Mouse (Mus musculus) intestine, embryonic 15.5 days (tissue): ENCODE results near the gene Snx19. TPM values are rescaled to one million over a fixed set of nuclear protein-coding genes. Genes with fewer than 3 reads are reported as not detected.

ENCODE experiments used
- ATAC-seq: fragments of 200-750 bp; cut with Nextera tagmentation; 2 replicates; pipeline ENCODE4 v1.8.0; 2017; ENCODE audit warnings: moderate TSS enrichment, moderate library complexity
- H3K27ac ChIP-seq: fragments of 300-500 bp; sonication (generic); 2 replicates; pipeline ENCODE4 v1.5.1; 2015; ENCODE audit warnings: mild to moderate bottlenecking, inconsistent platforms
- H3K27me3 ChIP-seq: fragments of 300-500 bp; sonication (generic); replicated peaks from 2 replicates; pipeline ENCODE4 v1.6.1; 2015; ENCODE audit warnings: inconsistent platforms
- H3K36me3 ChIP-seq: fragments of 300-500 bp; sonication (generic); 2 replicates; pipeline ENCODE4 v1.6.1; 2015; ENCODE audit warnings: inconsistent platforms
- H3K4me1 ChIP-seq: fragments of 300-500 bp; sonication (generic); replicated peaks from 2 replicates; pipeline ENCODE4 v1.6.1; 2015; ENCODE audit warnings: inconsistent platforms
- H3K4me2 ChIP-seq: fragments of 300-500 bp; sonication (generic); replicated peaks from 2 replicates; pipeline ENCODE4 v1.6.1; 2015; ENCODE audit warnings: mild to moderate bottlenecking, inconsistent platforms
- H3K4me3 ChIP-seq: fragments of 300-500 bp; sonication (generic); replicated peaks from 2 replicates; pipeline ENCODE4 v1.5.1; 2015; ENCODE audit warnings: inconsistent platforms
- H3K9ac ChIP-seq: fragments of 300-500 bp; sonication (generic); 2 replicates; pipeline ENCODE4 v1.6.1; 2015; ENCODE audit warnings: inconsistent platforms
- H3K9me3 ChIP-seq: fragments of 300-500 bp; sonication (generic); 2 replicates; pipeline ENCODE4 v1.6.1; 2016; ENCODE audit warnings: inconsistent platforms
- WGBS: fragments of 180-500 bp; shearing (Covaris S2); methylation state at CpG from one replicate; pipeline ENCODE4 v1.1.7; 2015; 5-methylcytosine and 5-hydroxymethylcytosine counted together
- polyA plus RNA-seq: library from polyadenylated mRNA; unstranded; fragments of >200 nt; fragmentation: Nextera tagmentation; extraction: Ambion mirVana; gene quantifications from 2 replicates; pipeline ENCODE4 v1.2.1, GENCODE M21; 2015

The Snx19 gene
- polyA plus RNA-seq, 1 experiment from 2014 or later, result 15.1 TPM

- no peaks in the 10 kb centered on the region for H3K9me3 ChIP-seq
- H3K27ac ChIP-seq, result peak overlapping the region; percentile 74
- H3K36me3 ChIP-seq, result 0 out of 2 replicates have a peak, but pooled peaks cover 10% of the 10 kb centered on the region
- H3K4me1 ChIP-seq, result no peaks in the 10 kb centered on the region
- ATAC-seq, result no peak
- H3K27me3 ChIP-seq, result no peaks in the 10 kb centered on the region
- H3K4me3 ChIP-seq, result no peak overlapping the region
- no peak overlapping the region for H3K4me2 ChIP-seq
- 83% methylated on average over 1 of the region's 1 CpGs for WGBS
- no peak overlapping the region for H3K9ac ChIP-seq
Measured at GRCm38 (mm10) chr9:30446126-30446525, 19.2 kb downstream of the Snx19 start.

- 50% methylated on average over 4 of the region's 4 CpGs for WGBS
- ATAC-seq, result 0 out of 2 replicates have a peak, but pooled peaks have one; percentile 17
Measured at GRCm38 (mm10) chr9:30448459-30448858, 21.6 kb downstream of the Snx19 start.

GRCm38 (mm10) chr9:30449862-30450261, 23.0 kb downstream of the Snx19 start:
- ATAC-seq, result no peak
- Histone ChIP-seq H3K4me1 (no peaks in the 10 kb centered on the region), H3K27me3 (no peaks in the 10 kb centered on the region), H3K4me3 (no peak overlapping the region), H3K4me2 (no peak overlapping the region), H3K36me3 (0 out of 2 replicates have a peak, but pooled peaks cover 10% of the 10 kb centered on the region), H3K27ac (no peak overlapping the region), H3K9ac (no peak overlapping the region), H3K9me3 (no peaks in the 10 kb centered on the region)
- 53% methylated on average over 2 of the region's 2 CpGs for whole genome bisulfite sequencing

More at GRCm38 (mm10) chr9:30448459-30448858, 21.6 kb downstream of the Snx19 start:
- Histone ChIP-seq H3K27ac (no peak overlapping the region), H3K27me3 (no peaks in the 10 kb centered on the region), H3K4me1 (no peaks in the 10 kb centered on the region), H3K4me2 (no peak overlapping the region), H3K9me3 (no peaks in the 10 kb centered on the region), H3K36me3 (0 out of 2 replicates have a peak, but pooled peaks cover 8% of the 10 kb centered on the region), H3K9ac (no peak overlapping the region), H3K4me3 (no peak overlapping the region)

- 64% methylated on average over 2 of the region's 2 CpGs for WGBS
- Histone ChIP-seq H3K9ac (no peak overlapping the region), H3K4me1 (no peaks in the 10 kb centered on the region), H3K27me3 (no peaks in the 10 kb centered on the region), H3K36me3 (0 out of 2 replicates have a peak, but pooled peaks cover 10% of the 10 kb centered on the region), H3K4me3 (no peak overlapping the region), H3K4me2 (no peak overlapping the region), H3K9me3 (no peaks in the 10 kb centered on the region), H3K27ac (no peak overlapping the region)
- ATAC-seq, result no peak
Measured at GRCm38 (mm10) chr9:30450834-30451233, 23.9 kb downstream of the Snx19 start.

- 86% methylated on average over 2 of the region's 2 CpGs for WGBS
- no peaks in the 10 kb centered on the region for H3K4me1 ChIP-seq
- no peak overlapping the region for H3K27ac ChIP-seq
- no peak overlapping the region for H3K4me3 ChIP-seq
- ATAC-seq, result no peak
- no peaks in the 10 kb centered on the region for H3K9me3 ChIP-seq
- H3K9ac ChIP-seq, result no peak overlapping the region
- no peaks in the 10 kb centered on the region for H3K27me3 ChIP-seq
- H3K36me3 ChIP-seq, result 0 out of 2 replicates have a peak, but pooled peaks cover 5% of the 10 kb centered on the region
- H3K4me2 ChIP-seq, result no peak overlapping the region
Measured at GRCm38 (mm10) chr9:30454527-30454926, 27.6 kb downstream of the Snx19 start.

GRCm38 (mm10) chr9:30456250-30456649, 29.3 kb downstream of the Snx19 start:
- H3K9ac ChIP-seq, result no peak overlapping the region
- no peaks in the 10 kb centered on the region for H3K4me1 ChIP-seq
- no peak overlapping the region for H3K4me3 ChIP-seq
- 75% methylated on average over 6 of the region's 6 CpGs for WGBS
- no peaks in the 10 kb centered on the region for H3K9me3 ChIP-seq
- no peak overlapping the region for H3K4me2 ChIP-seq
- no peak for ATAC-seq
- no peaks in the 10 kb centered on the region for H3K27me3 ChIP-seq
- H3K27ac ChIP-seq, result no peak overlapping the region
- H3K36me3 ChIP-seq, result 0 out of 2 replicates have a peak, but pooled peaks cover 5% of the 10 kb centered on the region

GRCm38 (mm10) chr9:30460501-30460900, 33.6 kb downstream of the Snx19 start:
- 46% methylated on average over 8 of the region's 8 CpGs for WGBS
- ATAC-seq, result no peak
- Histone ChIP-seq H3K4me1 (no peaks in the 10 kb centered on the region), H3K9ac (no peak overlapping the region), H3K4me3 (no peak overlapping the region), H3K27me3 (no peaks in the 10 kb centered on the region), H3K4me2 (no peak overlapping the region), H3K36me3 (peaks cover 15% of the 10 kb centered on the region; the same call in 1 of the 2 replicates), H3K9me3 (no peaks in the 10 kb centered on the region), H3K27ac (no peak overlapping the region)

GRCm38 (mm10) chr9:30464661-30465060, 37.8 kb downstream of the Snx19 start:
- H3K9ac ChIP-seq, result no peak overlapping the region
- ATAC-seq, result no peak
- WGBS, result 77% methylated on average over 4 of the region's 4 CpGs
- H3K9me3 ChIP-seq, result no peaks in the 10 kb centered on the region
- peaks cover 20% of the 10 kb centered on the region; the same call in 1 of the 2 replicates for H3K36me3 ChIP-seq
- H3K27me3 ChIP-seq, result no peaks in the 10 kb centered on the region
- no peak overlapping the region for H3K27ac ChIP-seq
- no peaks in the 10 kb centered on the region for H3K4me1 ChIP-seq
- no peak overlapping the region for H3K4me3 ChIP-seq
- H3K4me2 ChIP-seq, result no peak overlapping the region

GRCm38 (mm10) chr9:30480043-30480442, 53.1 kb downstream of the Snx19 start:
- no peaks in the 10 kb centered on the region for H3K27me3 ChIP-seq
- H3K9me3 ChIP-seq, result no peaks in the 10 kb centered on the region
- no peaks in the 10 kb centered on the region for H3K36me3 ChIP-seq
- 55% methylated on average over 4 of the region's 4 CpGs for WGBS
- no peak overlapping the region for H3K9ac ChIP-seq
- no peak overlapping the region for H3K4me2 ChIP-seq
- H3K27ac ChIP-seq, result no peak overlapping the region
- ATAC-seq, result no peak
- H3K4me3 ChIP-seq, result no peak overlapping the region
- H3K4me1 ChIP-seq, result no peaks in the 10 kb centered on the region

GRCm38 (mm10) chr9:30480464-30480863, 53.6 kb downstream of the Snx19 start:
- H3K27me3 ChIP-seq, result no peaks in the 10 kb centered on the region
- no peak overlapping the region for H3K4me3 ChIP-seq
- H3K4me2 ChIP-seq, result no peak overlapping the region
- H3K27ac ChIP-seq, result no peak overlapping the region
- no peaks in the 10 kb centered on the region for H3K4me1 ChIP-seq
- H3K9me3 ChIP-seq, result no peaks in the 10 kb centered on the region
- 5% methylated on average over 6 of the region's 6 CpGs for WGBS
- H3K36me3 ChIP-seq, result no peaks in the 10 kb centered on the region
- ATAC-seq, result peak; percentile 81
- no peak overlapping the region for H3K9ac ChIP-seq

GRCm38 (mm10) chr9:30482116-30482515, 55.2 kb downstream of the Snx19 start:
- H3K36me3 ChIP-seq, result no peaks in the 10 kb centered on the region
- no peak overlapping the region for H3K4me2 ChIP-seq
- no peaks in the 10 kb centered on the region for H3K9me3 ChIP-seq
- no peak for ATAC-seq
- no peak overlapping the region for H3K4me3 ChIP-seq
- H3K27me3 ChIP-seq, result no peaks in the 10 kb centered on the region
- WGBS, result 94% methylated on average over 4 of the region's 4 CpGs
- no peak overlapping the region for H3K9ac ChIP-seq
- H3K4me1 ChIP-seq, result no peaks in the 10 kb centered on the region
- no peak overlapping the region for H3K27ac ChIP-seq

- no peaks in the 10 kb centered on the region for H3K9me3 ChIP-seq
- H3K4me2 ChIP-seq, result no peak overlapping the region
- H3K4me3 ChIP-seq, result no peak overlapping the region
- no peaks in the 10 kb centered on the region for H3K27me3 ChIP-seq
- H3K4me1 ChIP-seq, result no peaks in the 10 kb centered on the region
- no peak overlapping the region for H3K9ac ChIP-seq
- ATAC-seq, result no peak
- H3K27ac ChIP-seq, result no peak overlapping the region
- WGBS, result 91% methylated on average over 3 of the region's 3 CpGs
- no peaks in the 10 kb centered on the region for H3K36me3 ChIP-seq
Measured at GRCm38 (mm10) chr9:30484183-30484582, 57.3 kb downstream of the Snx19 start.

GRCm38 (mm10) chr9:30485161-30485560, 58.3 kb downstream of the Snx19 start:
- Histone ChIP-seq H3K4me1 (no peaks in the 10 kb centered on the region), H3K4me3 (no peak overlapping the region), H3K9ac (no peak overlapping the region), H3K9me3 (no peaks in the 10 kb centered on the region), H3K27ac (no peak overlapping the region), H3K36me3 (no peaks in the 10 kb centered on the region), H3K27me3 (no peaks in the 10 kb centered on the region), H3K4me2 (no peak overlapping the region)
- ATAC-seq, result no peak
- 85% methylated on average over 2 of the region's 2 CpGs for WGBS
